Mouse (Mus musculus): Measurements from ENCODE around the gene Ppara. TPM values are rescaled to one million over a fixed set of nuclear protein-coding genes. Genes with fewer than 3 reads are reported as not detected.

Gene Ppara
- polyA plus RNA-seq, 1 experiment from 2014 or later: 5.9 TPM

- Histone ChIP-seq H3K9ac (no peak overlapping the region), H3K9me3 (no peaks in the 10 kb centered on the region), H3K4me1 (peaks cover 10% of the 10 kb centered on the region), H3K4me2 (no peak overlapping the region), H3K27me3 (replicated peaks) (0 out of 2 replicates have a peak, but pooled peaks cover 3% of the 10 kb centered on the region), H3K36me3 (peaks cover 70% of the 10 kb centered on the region), H3K4me3 (no peak overlapping the region), H3K27ac (replicated peaks) (no peak overlapping the region)
- 68% methylated on average over 13 of the region's 13 CpGs for WGBS
- no peak for ATAC-seq (ENCODE audit: extremely low read depth, insufficient number of reproducible peaks, low FRiP score, low TSS enrichment)
Observed at GRCm38 (mm10) chr15:85705566-85706332, 29.0 kb upstream of the Ppara start.

GRCm38 (mm10) chr15:85706527-85706926 is 28.3 kb upstream of the Ppara start:
- Histone ChIP-seq H3K36me3 (peaks cover 62% of the 10 kb centered on the region), H3K4me1 (peaks cover 10% of the 10 kb centered on the region), H3K27me3 (replicated peaks) (peaks cover 10% of the 10 kb centered on the region), H3K9ac (no peak overlapping the region), H3K27ac (replicated peaks) (no peak overlapping the region), H3K4me3 (no peak overlapping the region), H3K9me3 (no peaks in the 10 kb centered on the region), H3K4me2 (no peak overlapping the region)
- WGBS: 82% methylated on average over 8 of the region's 8 CpGs
- no peak for ATAC-seq (ENCODE audit: extremely low read depth, insufficient number of reproducible peaks, low FRiP score, low TSS enrichment)

- Histone ChIP-seq H3K27me3 (replicated peaks) (peaks cover 15% of the 10 kb centered on the region), H3K4me3 (no peak overlapping the region), H3K9ac (no peak overlapping the region), H3K4me1 (peaks cover 10% of the 10 kb centered on the region), H3K4me2 (no peak overlapping the region), H3K36me3 (peaks cover 57% of the 10 kb centered on the region), H3K9me3 (no peaks in the 10 kb centered on the region), H3K27ac (replicated peaks) (no peak overlapping the region)
- 91% methylated on average over 11 of the region's 11 CpGs for WGBS
- ATAC-seq (ENCODE audit: extremely low read depth, insufficient number of reproducible peaks, low FRiP score, low TSS enrichment): no peak
Observed at GRCm38 (mm10) chr15:85707017-85707416, 27.8 kb upstream of the Ppara start.

- H3K36me3 ChIP-seq: peaks cover 52% of the 10 kb centered on the region
- 83% methylated on average over 7 of the region's 7 CpGs for WGBS
- no peak overlapping the region for H3K9ac ChIP-seq
- no peak overlapping the region for H3K4me2 ChIP-seq
- no peak overlapping the region for H3K4me3 ChIP-seq
- peaks cover 10% of the 10 kb centered on the region for H3K4me1 ChIP-seq
- H3K27me3 ChIP-seq (replicated peaks): peaks cover 17% of the 10 kb centered on the region
- no peak for ATAC-seq (ENCODE audit: extremely low read depth, insufficient number of reproducible peaks, low FRiP score, low TSS enrichment)
- no peaks in the 10 kb centered on the region for H3K9me3 ChIP-seq
- no peak overlapping the region for H3K27ac ChIP-seq (replicated peaks)
Observed at GRCm38 (mm10) chr15:85707458-85708030, 27.2 kb upstream of the Ppara start.

- 75% methylated on average over 2 of the region's 2 CpGs for WGBS
- Histone ChIP-seq H3K36me3 (peaks cover 45% of the 10 kb centered on the region), H3K27me3 (replicated peaks) (peaks cover 17% of the 10 kb centered on the region), H3K4me2 (no peak overlapping the region), H3K9ac (no peak overlapping the region), H3K4me3 (no peak overlapping the region), H3K27ac (replicated peaks) (no peak overlapping the region), H3K9me3 (no peaks in the 10 kb centered on the region), H3K4me1 (peaks cover 10% of the 10 kb centered on the region)
- no peak for ATAC-seq (ENCODE audit: extremely low read depth, insufficient number of reproducible peaks, low FRiP score, low TSS enrichment)
Observed at GRCm38 (mm10) chr15:85708217-85708616, 26.6 kb upstream of the Ppara start.

GRCm38 (mm10) chr15:85708843-85709242 is 25.9 kb upstream of the Ppara start:
- WGBS: 97% methylated on average over 4 of the region's 4 CpGs
- Histone ChIP-seq H3K4me2 (no peak overlapping the region), H3K4me3 (no peak overlapping the region), H3K36me3 (peaks cover 39% of the 10 kb centered on the region), H3K27ac (replicated peaks) (no peak overlapping the region), H3K9ac (no peak overlapping the region), H3K27me3 (replicated peaks) (peaks cover 17% of the 10 kb centered on the region), H3K9me3 (no peaks in the 10 kb centered on the region), H3K4me1 (peaks cover 10% of the 10 kb centered on the region)
- no peak for ATAC-seq (ENCODE audit: extremely low read depth, insufficient number of reproducible peaks, low FRiP score, low TSS enrichment)

GRCm38 (mm10) chr15:85709268-85709973 is 25.4 kb upstream of the Ppara start:
- Histone ChIP-seq H3K27me3 (replicated peaks) (peaks cover 17% of the 10 kb centered on the region), H3K9me3 (no peaks in the 10 kb centered on the region), H3K27ac (replicated peaks) (no peak overlapping the region), H3K4me3 (no peak overlapping the region), H3K4me1 (peaks cover 10% of the 10 kb centered on the region), H3K36me3 (peaks cover 33% of the 10 kb centered on the region), H3K9ac (no peak overlapping the region), H3K4me2 (no peak overlapping the region)
- ATAC-seq (ENCODE audit: extremely low read depth, insufficient number of reproducible peaks, low FRiP score, low TSS enrichment): no peak
- 37% methylated on average over 10 of the region's 10 CpGs for WGBS

GRCm38 (mm10) chr15:85710179-85710578 is 24.6 kb upstream of the Ppara start:
- no peak for ATAC-seq (ENCODE audit: extremely low read depth, insufficient number of reproducible peaks, low FRiP score, low TSS enrichment)
- Histone ChIP-seq H3K27ac (replicated peaks) (no peak overlapping the region), H3K4me3 (no peak overlapping the region), H3K9ac (no peak overlapping the region), H3K36me3 (peaks cover 26% of the 10 kb centered on the region), H3K4me2 (no peak overlapping the region), H3K4me1 (peaks cover 10% of the 10 kb centered on the region), H3K27me3 (replicated peaks) (peaks cover 17% of the 10 kb centered on the region), H3K9me3 (no peaks in the 10 kb centered on the region)
- WGBS: 0% methylated on average over 7 of the region's 8 CpGs

GRCm38 (mm10) chr15:85710641-85711580 is 23.9 kb upstream of the Ppara start:
- no peak overlapping the region for H3K4me3 ChIP-seq
- peaks cover 18% of the 10 kb centered on the region for H3K36me3 ChIP-seq
- no peak for ATAC-seq (ENCODE audit: extremely low read depth, insufficient number of reproducible peaks, low FRiP score, low TSS enrichment)
- no peaks in the 10 kb centered on the region for H3K9me3 ChIP-seq
- H3K4me1 ChIP-seq: peaks cover 10% of the 10 kb centered on the region
- peaks cover 17% of the 10 kb centered on the region for H3K27me3 ChIP-seq (replicated peaks)
- H3K9ac ChIP-seq: no peak overlapping the region
- no peak overlapping the region for H3K4me2 ChIP-seq
- WGBS: 69% methylated on average over 16 of the region's 17 CpGs
- no peak overlapping the region for H3K27ac ChIP-seq (replicated peaks)

GRCm38 (mm10) chr15:85712565-85713168 is 22.1 kb upstream of the Ppara start:
- 30% methylated on average over 5 of the region's 5 CpGs for WGBS
- peaks cover under 1% of the 10 kb centered on the region; the same call in 1 of the 2 replicates for H3K36me3 ChIP-seq
- H3K4me2 ChIP-seq: no peak overlapping the region
- H3K9me3 ChIP-seq: no peaks in the 10 kb centered on the region
- H3K4me3 ChIP-seq: no peak overlapping the region
- no peak for ATAC-seq (ENCODE audit: extremely low read depth, insufficient number of reproducible peaks, low FRiP score, low TSS enrichment)
- H3K27me3 ChIP-seq (replicated peaks): peaks cover 17% of the 10 kb centered on the region
- no peak overlapping the region for H3K9ac ChIP-seq
- H3K27ac ChIP-seq (replicated peaks): no peak overlapping the region
- H3K4me1 ChIP-seq: peaks cover 10% of the 10 kb centered on the region

All from heart, embryonic 13.5 days (tissue).